Mouse (Mus musculus) erythroblast, embryonic 14.5 days (primary cell): ENCODE results near the gene Ccm2. TPM values are rescaled to one million over a fixed set of nuclear protein-coding genes. Genes with fewer than 3 reads are reported as not detected.

Experiments used
- H3K27me3 ChIP-seq: 2 replicates; pipeline ENCODE4 v1.6.1; 2012; ENCODE audit warnings: inconsistent platforms; ENCODE audit not compliant: control insufficient read depth
- H3K36me3 ChIP-seq: 2 replicates; pipeline ENCODE4 v1.6.1; 2012; ENCODE audit warnings: mild to moderate bottlenecking, inconsistent platforms; ENCODE audit not compliant: control insufficient read depth
- H3K4me1 ChIP-seq: 2 replicates; pipeline ENCODE4 v1.6.1; 2012; ENCODE audit warnings: inconsistent platforms; ENCODE audit not compliant: control insufficient read depth
- H3K4me3 ChIP-seq: replicated peaks from 2 replicates; pipeline ENCODE3; 2012; ENCODE audit warnings: moderate library complexity, mild to moderate bottlenecking, inconsistent platforms
- H3K9me3 ChIP-seq: 2 replicates; pipeline ENCODE4 v1.6.1; 2012; ENCODE audit warnings: low read length, inconsistent platforms, mixed read lengths; ENCODE audit not compliant: control insufficient read depth
- GATA1 ChIP-seq: IDR thresholded peaks from 2 replicates; pipeline ENCODE4 v1.6.1; 2012; ENCODE audit warnings: low read length, inconsistent platforms, mixed read lengths
- TAL1 ChIP-seq: IDR thresholded peaks from 3 replicates; pipeline ENCODE4 v1.6.1; 2012; ENCODE audit warnings: low read length, inconsistent platforms, mixed read lengths
- polyA plus RNA-seq: library from polyadenylated mRNA; stranded (reverse); fragments of >175 nt; gene quantifications from 2 replicates; pipeline ENCODE4 v1.2.3, GENCODE M21; 2012

Ccm2 gene
- polyA plus RNA-seq, 1 experiment: 2.8 TPM

GRCm38 (mm10) chr11:6550201-6550600 is 3.5 kb downstream of the Ccm2 start:
- peaks cover 48% of the 10 kb centered on the region for H3K36me3 ChIP-seq
- no peak overlapping the region for H3K4me3 ChIP-seq
- TF ChIP-seq GATA1 (no peak), TAL1 (no peak)
- no peaks in the 10 kb centered on the region for H3K9me3 ChIP-seq
- no peaks in the 10 kb centered on the region for H3K27me3 ChIP-seq
- H3K4me1 ChIP-seq: peaks cover 43% of the 10 kb centered on the region

GRCm38 (mm10) chr11:6558234-6558633 is 11.5 kb downstream of the Ccm2 start:
- Histone ChIP-seq H3K4me1 (peaks cover 39% of the 10 kb centered on the region), H3K36me3 (peaks cover 57% of the 10 kb centered on the region), H3K9me3 (no peaks in the 10 kb centered on the region), H3K4me3 (no peak overlapping the region), H3K27me3 (no peaks in the 10 kb centered on the region)
- TF ChIP-seq TAL1 (no peak), GATA1 (no peak)

- H3K4me1 ChIP-seq: peaks cover 31% of the 10 kb centered on the region
Observed at GRCm38 (mm10) chr11:6559996-6560395, 13.3 kb downstream of the Ccm2 start.

GRCm38 (mm10) chr11:6560655-6561360 is 14.1 kb downstream of the Ccm2 start:
- Histone ChIP-seq H3K27me3 (no peaks in the 10 kb centered on the region), H3K4me3 (no peak overlapping the region), H3K4me1 (peaks cover 30% of the 10 kb centered on the region), H3K36me3 (peaks cover 52% of the 10 kb centered on the region), H3K9me3 (no peaks in the 10 kb centered on the region)
- TF ChIP-seq GATA1 (no peak), TAL1 (no peak)

More at GRCm38 (mm10) chr11:6559996-6560395, 13.3 kb downstream of the Ccm2 start:
- no peak overlapping the region for H3K4me3 ChIP-seq
- H3K27me3 ChIP-seq: no peaks in the 10 kb centered on the region
- H3K36me3 ChIP-seq: peaks cover 52% of the 10 kb centered on the region
- H3K9me3 ChIP-seq: no peaks in the 10 kb centered on the region
- TF ChIP-seq TAL1 (no peak), GATA1 (no peak)

- Histone ChIP-seq H3K27me3 (no peaks in the 10 kb centered on the region), H3K4me1 (peaks cover 30% of the 10 kb centered on the region), H3K36me3 (peaks cover 54% of the 10 kb centered on the region), H3K4me3 (no peak overlapping the region), H3K9me3 (no peaks in the 10 kb centered on the region)
- TF ChIP-seq GATA1 (no peak), TAL1 (no peak)
Observed at GRCm38 (mm10) chr11:6561474-6561873, 14.8 kb downstream of the Ccm2 start.

GRCm38 (mm10) chr11:6562359-6562758 is 15.7 kb downstream of the Ccm2 start:
- Histone ChIP-seq H3K4me1 (peaks cover 32% of the 10 kb centered on the region), H3K27me3 (no peaks in the 10 kb centered on the region), H3K4me3 (no peak overlapping the region), H3K36me3 (peaks cover 52% of the 10 kb centered on the region), H3K9me3 (no peaks in the 10 kb centered on the region)
- TF ChIP-seq GATA1 (no peak), TAL1 (no peak)

GRCm38 (mm10) chr11:6563201-6563600 is 16.5 kb downstream of the Ccm2 start:
- no peaks in the 10 kb centered on the region for H3K9me3 ChIP-seq
- H3K4me3 ChIP-seq: no peak overlapping the region
- peaks cover 49% of the 10 kb centered on the region for H3K36me3 ChIP-seq
- peaks cover 37% of the 10 kb centered on the region for H3K4me1 ChIP-seq
- TF ChIP-seq GATA1: no peak
- TF ChIP-seq TAL1: no peak
- no peaks in the 10 kb centered on the region for H3K27me3 ChIP-seq

- Histone ChIP-seq H3K9me3 (no peaks in the 10 kb centered on the region), H3K4me1 (peaks cover 48% of the 10 kb centered on the region), H3K36me3 (peaks cover 62% of the 10 kb centered on the region), H3K4me3 (no peak overlapping the region), H3K27me3 (no peaks in the 10 kb centered on the region)
- TF ChIP-seq TAL1 (no peak), GATA1 (no peak)
Observed at GRCm38 (mm10) chr11:6566496-6566895, 19.8 kb downstream of the Ccm2 start.

- peaks cover 67% of the 10 kb centered on the region for H3K36me3 ChIP-seq
- no peak for TF ChIP-seq TAL1
- no peak for TF ChIP-seq GATA1
Observed at GRCm38 (mm10) chr11:6567951-6568350, 21.3 kb downstream of the Ccm2 start.

More at GRCm38 (mm10) chr11:6567951-6568350, 21.3 kb downstream of the Ccm2 start:
- Histone ChIP-seq H3K9me3 (no peaks in the 10 kb centered on the region), H3K4me1 (peaks cover 36% of the 10 kb centered on the region), H3K4me3 (no peak overlapping the region), H3K27me3 (no peaks in the 10 kb centered on the region)
